Mouse (Mus musculus) neural tube, embryonic 10.5 days (tissue): ENCODE data around the gene Arid3b.

ENCODE experiments used
- DNase-seq: peaks from one replicate; pipeline ENCODE4 v3.0.0-alpha.2; 2017; ENCODE audit warnings: low spot score; ENCODE audit errors: extremely low spot score

Arid3b gene

GRCm38 (mm10) chr9:57750901-57751300, 85.7 kb downstream of the Arid3b start:
- no peak for DNase-seq

GRCm38 (mm10) chr9:57748831-57749230, 87.8 kb downstream of the Arid3b start:
- DNase-seq: no peak

GRCm38 (mm10) chr9:57748137-57748536, 88.5 kb downstream of the Arid3b start:
- DNase-seq: no peak

GRCm38 (mm10) chr9:57747067-57747466, 89.5 kb downstream of the Arid3b start:
- DNase-seq: no peak

GRCm38 (mm10) chr9:57744462-57745091, 92.0 kb downstream of the Arid3b start:
- DNase-seq: peak; percentile 40
